Mouse (Mus musculus): ENCODE results near the gene Gm21708. TPM values are rescaled to one million over a fixed set of nuclear protein-coding genes. Genes with fewer than 3 reads are reported as not detected.
"Not testable (repeated sequence)": the region's sequence is repeated elsewhere in the genome, so short reads cannot be mapped to it uniquely, and the experiment has no call there.

Gene Gm21708
- total RNA-seq (2017), result not detected in 2 replicates

DNA sequence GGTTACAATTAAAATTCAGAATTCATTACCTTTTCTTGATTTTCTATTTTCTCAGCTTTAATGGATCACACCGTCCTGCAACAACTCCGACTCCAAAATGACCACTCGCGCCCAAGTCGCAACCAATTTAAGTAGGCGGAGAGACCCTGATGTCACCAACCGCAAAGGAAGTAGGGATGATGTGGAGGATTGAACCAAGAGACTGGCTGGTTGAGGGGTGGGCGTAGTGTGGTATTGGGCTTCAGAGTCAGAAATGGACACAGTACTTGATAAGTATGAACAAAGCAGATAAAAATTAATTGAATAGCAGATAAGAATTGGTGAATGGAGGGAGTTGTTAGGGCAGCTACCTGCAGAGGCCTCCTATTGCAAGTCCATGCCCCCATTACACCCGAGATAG lies at the start of gene Gm21708, which contains the start of gene Gm21704:
Gm21708 (minus strand) TSS at position 101 of the 400 bp plus-strand sequence.
Gm21704 (minus strand) TSS at position 101 of the 400 bp plus-strand sequence.
- ATAC-seq (replicated peaks; ENCODE audit: low read depth, poor library complexity, severe bottlenecking), result not testable (repeated sequence)

Other genes starting within 250 kb of the Gm21708 start
- gene Gm21677, start 103.7 kb downstream of the Gm21708 start, total RNA-seq (2017), result not detected in 2 replicates
- gene Gm21693, start 64.8 kb downstream of the Gm21708 start, total RNA-seq (2017), result not detected in 2 replicates
- gene Gm21704, start within 50 bp of the Gm21708 start, total RNA-seq (2017), result not detected in 2 replicates